Mouse (Mus musculus) stomach, embryonic 14.5 days (tissue): ENCODE measurements around the gene Fgd6. TPM values are rescaled to one million over a fixed set of nuclear protein-coding genes. Genes with fewer than 3 reads are reported as not detected.

Source experiments
- ATAC-seq: fragments of 200-750 bp; cut with Nextera tagmentation; 2 replicates; pipeline ENCODE4 v1.8.0; 2017; ENCODE audit warnings: low read depth, moderate TSS enrichment; ENCODE audit not compliant: insufficient number of reproducible peaks, insufficient read depth, low FRiP score
- H3K27ac ChIP-seq: fragments of 300-500 bp; sonication (generic); 2 replicates; pipeline ENCODE4 v1.5.1; 2014; ENCODE audit warnings: mild to moderate bottlenecking, low read length, moderate library complexity, mixed read lengths
- H3K27me3 ChIP-seq: fragments of 300-500 bp; sonication (generic); 2 replicates; pipeline ENCODE4 v1.6.1; 2014; ENCODE audit warnings: low read length, control low read depth, mixed read lengths; ENCODE audit not compliant: control insufficient read depth, insufficient read depth
- H3K36me3 ChIP-seq: fragments of 300-500 bp; sonication (generic); 2 replicates; pipeline ENCODE4 v1.6.1; 2014; ENCODE audit warnings: mild to moderate bottlenecking, control low read depth, low read length, moderate library complexity, mixed read lengths; ENCODE audit not compliant: control insufficient read depth, insufficient read depth
- H3K4me1 ChIP-seq: fragments of 300-500 bp; sonication (generic); 2 replicates; pipeline ENCODE4 v1.6.1; 2014; ENCODE audit warnings: low read length, control low read depth, mixed read lengths; ENCODE audit not compliant: control insufficient read depth, insufficient read depth
- H3K4me2 ChIP-seq: fragments of 300-500 bp; sonication (generic); replicated peaks from 2 replicates; pipeline ENCODE4 v1.6.1; 2014; ENCODE audit warnings: low read depth, low read length, control low read depth
- H3K4me3 ChIP-seq: fragments of 300-500 bp; sonication (generic); 2 replicates; pipeline ENCODE4 v1.5.1; 2014; ENCODE audit warnings: low read depth, low read length, control low read depth
- H3K9ac ChIP-seq: fragments of 300-500 bp; sonication (generic); replicated peaks from 2 replicates; pipeline ENCODE4 v1.6.1; 2014; ENCODE audit warnings: low read depth, mild to moderate bottlenecking, control low read depth, low read length, moderate library complexity, mixed read lengths
- H3K9me3 ChIP-seq: fragments of 300-500 bp; sonication (generic); 2 replicates; pipeline ENCODE4 v1.6.1; 2016; ENCODE audit warnings: low read depth, low read length, control low read depth; ENCODE audit not compliant: control insufficient read depth
- WGBS: fragments of 180-500 bp; shearing (Covaris S2); extraction: QIAGEN DNeasy Blood & Tissue Kit; methylation state at CpG from one replicate; pipeline ENCODE4 v1.1.7; 2014; 5-methylcytosine and 5-hydroxymethylcytosine counted together
- polyA plus RNA-seq: library from polyadenylated mRNA; unstranded; fragments of >200 nt; fragmentation: Nextera tagmentation; extraction: Ambion mirVana; gene quantifications from 2 replicates; pipeline ENCODE4 v1.2.1, GENCODE M21; 2014

Gene Fgd6
- polyA plus RNA-seq, 1 experiment from 2014 or later: 4.0 TPM

DNA sequence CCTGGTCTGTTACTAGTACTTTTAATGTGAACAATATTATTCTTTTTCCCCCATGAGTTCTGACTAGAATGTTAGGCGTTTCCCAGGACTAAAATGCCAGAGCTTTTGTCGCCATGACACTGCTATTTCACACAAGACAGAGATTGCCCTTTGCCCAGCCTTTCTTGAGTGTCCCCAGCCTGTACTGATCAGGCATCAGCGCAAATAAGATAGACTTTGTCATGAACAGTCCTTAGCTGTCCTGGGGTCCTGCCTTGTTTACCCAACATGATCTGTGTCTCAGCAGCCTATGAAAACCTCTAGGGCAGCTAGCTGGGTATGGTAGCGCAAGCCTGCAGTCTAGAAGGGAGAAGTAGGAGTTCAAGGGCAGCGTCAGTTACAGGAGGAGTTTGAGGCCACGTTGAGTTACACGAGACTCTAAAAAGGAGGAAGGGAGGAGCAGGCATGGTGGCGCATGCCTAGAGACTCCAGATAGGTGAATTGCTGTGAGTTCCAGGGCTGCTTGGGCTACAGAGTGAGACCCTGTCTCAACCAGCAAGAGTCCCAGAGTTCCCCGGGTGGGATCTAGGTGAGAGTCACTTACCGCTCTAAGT, 103.2 kb downstream of the Fgd6 start:
- ATAC-seq: no peak
- no peaks in the 10 kb centered on the region for H3K4me1 ChIP-seq
- no peaks in the 10 kb centered on the region for H3K36me3 ChIP-seq
- H3K4me2 ChIP-seq: no peak overlapping the region
- no peaks in the 10 kb centered on the region for H3K9me3 ChIP-seq
- H3K27ac ChIP-seq: no peak overlapping the region
- H3K9ac ChIP-seq: no peak overlapping the region
- H3K4me3 ChIP-seq: no peak overlapping the region
- WGBS: 83% methylated on average over 10 of the region's 10 CpGs
- no peaks in the 10 kb centered on the region for H3K27me3 ChIP-seq

GRCm38 (mm10) chr10:94140227-94140931, 104.6 kb downstream of the Fgd6 start:
- Histone ChIP-seq H3K4me2 (no peak overlapping the region), H3K27ac (no peak overlapping the region), H3K4me1 (no peaks in the 10 kb centered on the region), H3K4me3 (no peak overlapping the region), H3K9me3 (no peaks in the 10 kb centered on the region), H3K9ac (no peak overlapping the region), H3K27me3 (no peaks in the 10 kb centered on the region), H3K36me3 (no peaks in the 10 kb centered on the region)
- no peak for ATAC-seq
- 79% methylated on average over 3 of the region's 3 CpGs for WGBS

GRCm38 (mm10) chr10:94142427-94142826, 106.6 kb downstream of the Fgd6 start:
- H3K9me3 ChIP-seq: no peaks in the 10 kb centered on the region
- no peak overlapping the region for H3K9ac ChIP-seq
- no peak overlapping the region for H3K4me3 ChIP-seq
- 91% methylated on average over 3 of the region's 3 CpGs for WGBS
- H3K4me2 ChIP-seq: no peak overlapping the region
- no peak overlapping the region for H3K27ac ChIP-seq
- H3K4me1 ChIP-seq: no peaks in the 10 kb centered on the region
- no peaks in the 10 kb centered on the region for H3K36me3 ChIP-seq
- no peaks in the 10 kb centered on the region for H3K27me3 ChIP-seq
- ATAC-seq: no peak

- no peak for ATAC-seq
- Histone ChIP-seq H3K27ac (no peak overlapping the region), H3K4me3 (no peak overlapping the region), H3K9ac (no peak overlapping the region), H3K36me3 (no peaks in the 10 kb centered on the region), H3K4me2 (no peak overlapping the region), H3K27me3 (no peaks in the 10 kb centered on the region), H3K9me3 (no peaks in the 10 kb centered on the region), H3K4me1 (peaks cover 5% of the 10 kb centered on the region; the same call in 1 of the 2 replicates)
- WGBS: 65% methylated on average over 5 of the region's 5 CpGs
Observed at GRCm38 (mm10) chr10:94144581-94144980, 108.8 kb downstream of the Fgd6 start.

GRCm38 (mm10) chr10:94147391-94147755, 111.6 kb downstream of the Fgd6 start:
- no peaks in the 10 kb centered on the region for H3K27me3 ChIP-seq
- peak overlapping the region; percentile 97; the same call in 1 of the 2 replicates for H3K27ac ChIP-seq
- 10% methylated on average over 8 of the region's 8 CpGs for WGBS
- H3K4me2 ChIP-seq: peak overlapping the region; percentile 54
- no peak overlapping the region for H3K9ac ChIP-seq
- peaks cover 14% of the 10 kb centered on the region; the same call in 1 of the 2 replicates for H3K4me1 ChIP-seq
- no peaks in the 10 kb centered on the region for H3K36me3 ChIP-seq
- no peaks in the 10 kb centered on the region for H3K9me3 ChIP-seq
- no peak for ATAC-seq
- peak overlapping the region; percentile 90 for H3K4me3 ChIP-seq

DNA sequence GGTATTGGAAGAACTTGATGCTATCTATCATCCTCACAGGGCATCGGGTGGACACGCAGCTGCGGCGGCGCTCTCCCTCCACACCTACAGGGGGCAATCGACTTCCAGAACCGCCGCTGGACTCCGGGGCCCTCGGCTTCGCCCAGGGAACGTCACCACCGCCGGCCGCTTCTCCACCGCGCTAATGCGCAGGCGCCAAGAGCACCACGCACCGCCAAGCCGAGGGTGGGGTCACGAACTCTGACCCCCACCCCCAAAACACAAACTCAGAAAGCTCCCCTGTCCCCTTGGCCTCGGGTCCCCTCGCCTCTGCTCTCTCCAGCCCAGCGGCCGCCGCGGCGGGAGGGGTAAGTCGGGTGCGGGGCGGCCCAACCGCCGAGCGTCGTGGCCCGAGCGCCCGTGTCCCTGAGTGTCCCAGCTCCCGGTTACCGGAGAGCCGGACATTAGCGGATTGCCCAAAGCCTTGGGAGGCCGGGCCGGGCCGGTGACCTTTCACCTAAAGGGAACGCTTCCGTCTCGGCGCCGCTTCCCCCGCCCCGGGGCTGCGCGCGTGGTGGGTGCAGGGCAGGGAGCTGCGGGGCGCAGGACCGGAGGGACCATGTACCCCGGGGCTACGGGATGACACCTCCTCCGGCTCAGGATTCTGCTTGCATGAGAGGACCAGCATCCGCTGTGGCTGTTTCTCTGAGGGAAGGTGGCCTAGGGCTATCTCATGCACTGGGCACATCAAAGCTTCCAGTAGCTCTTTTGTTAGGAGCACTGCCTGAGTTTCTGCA, 112.1 kb downstream of the Fgd6 start, which contains the start of gene Nr2c1:
Nr2c1 (plus strand) TSS at position 268 of the 776 bp plus-strand sequence.
- peak within 1 kb of the TSS; percentile 97 for H3K27ac ChIP-seq
- peaks cover 14% of the 10 kb centered on the region; the same call in 1 of the 2 replicates for H3K4me1 ChIP-seq
- peak within 1 kb of the TSS; percentile 54 for H3K4me2 ChIP-seq
- no peaks in the 10 kb centered on the region for H3K27me3 ChIP-seq
- no peaks in the 10 kb centered on the region for H3K9me3 ChIP-seq
- H3K9ac ChIP-seq: peak within 1 kb of the TSS; percentile 86
- peak; percentile 91 for ATAC-seq
- H3K4me3 ChIP-seq: peak within 1 kb of the TSS; percentile 90
- H3K36me3 ChIP-seq: no peaks in the 10 kb centered on the region
- WGBS: under 1% methylated on average over 64 of the region's 64 CpGs

GRCm38 (mm10) chr10:94151488-94151887, 115.7 kb downstream of the Fgd6 start:
- no peak overlapping the region for H3K27ac ChIP-seq
- no peaks in the 10 kb centered on the region for H3K9me3 ChIP-seq
- no peak overlapping the region for H3K4me3 ChIP-seq
- no peak overlapping the region for H3K4me2 ChIP-seq
- no peak for ATAC-seq
- H3K27me3 ChIP-seq: no peaks in the 10 kb centered on the region
- no peak overlapping the region for H3K9ac ChIP-seq
- 52% methylated on average over 4 of the region's 4 CpGs for WGBS
- H3K4me1 ChIP-seq: peaks cover 14% of the 10 kb centered on the region; the same call in 1 of the 2 replicates
- no peaks in the 10 kb centered on the region for H3K36me3 ChIP-seq

GRCm38 (mm10) chr10:94153841-94154240, 118.0 kb downstream of the Fgd6 start:
- Histone ChIP-seq H3K4me2 (no peak overlapping the region), H3K27ac (no peak overlapping the region), H3K36me3 (peaks cover 10% of the 10 kb centered on the region), H3K4me3 (no peak overlapping the region), H3K9ac (no peak overlapping the region), H3K4me1 (peaks cover 12% of the 10 kb centered on the region; the same call in 1 of the 2 replicates), H3K9me3 (no peaks in the 10 kb centered on the region), H3K27me3 (no peaks in the 10 kb centered on the region)
- no peak for ATAC-seq
